Mouse (Mus musculus): ENCODE measurements around the gene Prr5.

DNA sequence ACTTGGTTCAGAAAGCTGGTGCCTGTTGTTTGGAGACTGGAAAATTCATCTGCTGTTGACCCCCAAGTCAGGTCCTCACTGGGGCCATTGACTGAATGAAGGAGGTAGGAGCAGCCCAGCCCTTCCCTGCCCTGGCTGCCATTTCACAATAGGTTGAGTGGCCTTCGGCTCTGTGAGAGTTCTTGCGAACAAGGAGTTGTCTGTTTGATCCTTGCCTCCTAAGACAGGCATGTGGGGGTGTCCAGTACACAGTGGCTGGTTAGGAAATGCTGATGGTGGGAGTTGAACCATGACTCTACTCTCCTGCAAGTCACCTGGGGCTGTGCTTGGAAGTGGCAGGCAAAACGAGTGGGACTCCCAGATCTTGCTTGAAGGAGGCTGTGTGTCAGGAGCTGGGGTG lies 10.4 kb downstream of the Prr5 start:
- TF ChIP-seq CTCF (IDR thresholded peaks at IDR 0.05; ENCODE audit: low read depth) (no peak), EP300 (IDR thresholded peaks at IDR 0.05; ENCODE audit: low read depth) (no peak)
